Mouse (Mus musculus): ENCODE results near the gene Slbp. TPM values are rescaled to one million over a fixed set of nuclear protein-coding genes. Genes with fewer than 3 reads are reported as not detected.

Gene Slbp
- polyA plus RNA-seq, 1 experiment from 2014 or later = 265 TPM

GRCm38 (mm10) chr5:33651017-33651416 lies 1.4 kb downstream of the Slbp start:
- H3K36me3 ChIP-seq (ENCODE audit: insufficient read depth) = peaks cover 69% of the 10 kb centered on the region
- no peaks in the 10 kb centered on the region for H3K9me3 ChIP-seq (ENCODE audit: low read depth, low read length)
- H3K27ac ChIP-seq (ENCODE audit: low read depth) = peak overlapping the region; percentile 96; the same call in 1 of the 2 replicates
- peak overlapping the region; percentile 77 for H3K4me3 ChIP-seq (ENCODE audit: low read depth, low read length)
- peak overlapping the region; percentile 79 for H3K9ac ChIP-seq
- TF ChIP-seq CTCF (IDR thresholded peaks at IDR 0.05; ENCODE audit: low read depth) = no peak
- no peak for DNase-seq
- peaks cover 11% of the 10 kb centered on the region for H3K4me1 ChIP-seq (ENCODE audit: insufficient read depth)
- no peaks in the 10 kb centered on the region for H3K27me3 ChIP-seq (ENCODE audit: insufficient read depth, low read length)
- no peak for ATAC-seq (ENCODE audit: insufficient read depth)
- WGBS = 5% methylated on average over 2 of the region's 2 CpGs
- peak overlapping the region; percentile 72 for H3K4me2 ChIP-seq

- Histone ChIP-seq H3K4me3 (ENCODE audit: low read depth, low read length) (no peak overlapping the region), H3K9me3 (ENCODE audit: low read depth, low read length) (no peaks in the 10 kb centered on the region), H3K4me2 (no peak overlapping the region), H3K4me1 (ENCODE audit: insufficient read depth) (no peaks in the 10 kb centered on the region), H3K27me3 (ENCODE audit: insufficient read depth, low read length) (no peaks in the 10 kb centered on the region), H3K9ac (no peak overlapping the region), H3K36me3 (ENCODE audit: insufficient read depth) (peaks cover 85% of the 10 kb centered on the region), H3K27ac (ENCODE audit: low read depth) (no peak overlapping the region)
- peak; percentile 76 for TF ChIP-seq CTCF (IDR thresholded peaks at IDR 0.05; ENCODE audit: low read depth)
- ATAC-seq (ENCODE audit: insufficient read depth) = no peak
- DNase-seq = peak; percentile 77
- WGBS = 40% methylated on average over 3 of the region's 3 CpGs
Measured at GRCm38 (mm10) chr5:33640652-33641051, 11.7 kb downstream of the Slbp start.

GRCm38 (mm10) chr5:33638826-33639225 lies 13.5 kb downstream of the Slbp start:
- 41% methylated on average over 4 of the region's 4 CpGs for WGBS
- no peak overlapping the region for H3K4me2 ChIP-seq
- TF ChIP-seq CTCF (IDR thresholded peaks at IDR 0.05; ENCODE audit: low read depth) = no peak
- peak; percentile 27 for DNase-seq
- H3K4me1 ChIP-seq (ENCODE audit: insufficient read depth) = no peaks in the 10 kb centered on the region
- H3K27ac ChIP-seq (ENCODE audit: low read depth) = no peak overlapping the region
- no peaks in the 10 kb centered on the region for H3K27me3 ChIP-seq (ENCODE audit: insufficient read depth, low read length)
- ATAC-seq (ENCODE audit: insufficient read depth) = no peak
- H3K9me3 ChIP-seq (ENCODE audit: low read depth, low read length) = no peaks in the 10 kb centered on the region
- peaks cover 67% of the 10 kb centered on the region for H3K36me3 ChIP-seq (ENCODE audit: insufficient read depth)
- H3K4me3 ChIP-seq (ENCODE audit: low read depth, low read length) = no peak overlapping the region
- H3K9ac ChIP-seq = no peak overlapping the region

- H3K4me1 ChIP-seq (ENCODE audit: insufficient read depth) = no peaks in the 10 kb centered on the region
- H3K4me3 ChIP-seq (ENCODE audit: low read depth, low read length) = no peak overlapping the region
- ATAC-seq (ENCODE audit: insufficient read depth) (no peak), DNase-seq (no peak)
- H3K4me2 ChIP-seq = no peak overlapping the region
- 78% methylated on average over 3 of the region's 3 CpGs for WGBS
- no peak overlapping the region for H3K27ac ChIP-seq (ENCODE audit: low read depth)
- no peak overlapping the region for H3K9ac ChIP-seq
- no peaks in the 10 kb centered on the region for H3K9me3 ChIP-seq (ENCODE audit: low read depth, low read length)
- TF ChIP-seq CTCF (IDR thresholded peaks at IDR 0.05; ENCODE audit: low read depth) = no peak
- H3K36me3 ChIP-seq (ENCODE audit: insufficient read depth) = peaks cover 56% of the 10 kb centered on the region
- no peaks in the 10 kb centered on the region for H3K27me3 ChIP-seq (ENCODE audit: insufficient read depth, low read length)
Measured at GRCm38 (mm10) chr5:33637606-33638350, 14.6 kb downstream of the Slbp start.

- ATAC-seq (ENCODE audit: insufficient read depth) = no peak
- Histone ChIP-seq H3K9ac (no peak overlapping the region), H3K4me1 (ENCODE audit: insufficient read depth) (no peaks in the 10 kb centered on the region), H3K4me3 (ENCODE audit: low read depth, low read length) (no peak overlapping the region), H3K27me3 (ENCODE audit: insufficient read depth, low read length) (no peaks in the 10 kb centered on the region), H3K36me3 (ENCODE audit: insufficient read depth) (peaks cover 32% of the 10 kb centered on the region), H3K4me2 (no peak overlapping the region), H3K9me3 (ENCODE audit: low read depth, low read length) (no peaks in the 10 kb centered on the region), H3K27ac (ENCODE audit: low read depth) (no peak overlapping the region)
- WGBS = 85% methylated on average over 3 of the region's 3 CpGs
- no peak for DNase-seq
- no peak for TF ChIP-seq CTCF (IDR thresholded peaks at IDR 0.05; ENCODE audit: low read depth)
Measured at GRCm38 (mm10) chr5:33635361-33635760, 17.0 kb downstream of the Slbp start.

- Histone ChIP-seq H3K4me1 (ENCODE audit: insufficient read depth) (peaks cover 9% of the 10 kb centered on the region), H3K9me3 (ENCODE audit: low read depth, low read length) (no peaks in the 10 kb centered on the region), H3K4me2 (no peak overlapping the region), H3K4me3 (ENCODE audit: low read depth, low read length) (no peak overlapping the region), H3K27ac (ENCODE audit: low read depth) (no peak overlapping the region), H3K36me3 (ENCODE audit: insufficient read depth) (peaks cover 8% of the 10 kb centered on the region; the same call in 1 of the 2 replicates), H3K9ac (no peak overlapping the region), H3K27me3 (ENCODE audit: insufficient read depth, low read length) (no peaks in the 10 kb centered on the region)
- ATAC-seq (ENCODE audit: insufficient read depth) = no peak
- DNase-seq = no peak
- WGBS = 86% methylated on average over 1 of the region's 1 CpGs
- no peak for TF ChIP-seq CTCF (IDR thresholded peaks at IDR 0.05; ENCODE audit: low read depth)
Measured at GRCm38 (mm10) chr5:33632526-33632925, 19.8 kb downstream of the Slbp start.

GRCm38 (mm10) chr5:33630615-33631014 lies 21.8 kb downstream of the Slbp start:
- no peak for DNase-seq
- Histone ChIP-seq H3K4me2 (peak overlapping the region; percentile 80), H3K36me3 (ENCODE audit: insufficient read depth) (no peaks in the 10 kb centered on the region), H3K9me3 (ENCODE audit: low read depth, low read length) (no peaks in the 10 kb centered on the region), H3K27me3 (ENCODE audit: insufficient read depth, low read length) (no peaks in the 10 kb centered on the region), H3K4me1 (ENCODE audit: insufficient read depth) (peaks cover 9% of the 10 kb centered on the region), H3K9ac (no peak overlapping the region; the same call in 1 of the 2 replicates), H3K4me3 (ENCODE audit: low read depth, low read length) (peak overlapping the region; percentile 65), H3K27ac (ENCODE audit: low read depth) (0 out of 2 replicates have a peak overlapping the region, but pooled peaks have one; percentile 72)
- no peak for ATAC-seq (ENCODE audit: insufficient read depth)
- WGBS = 64% methylated on average over 4 of the region's 4 CpGs
- no peak for TF ChIP-seq CTCF (IDR thresholded peaks at IDR 0.05; ENCODE audit: low read depth)
